Mouse (Mus musculus): ENCODE results near the gene Ppp4r1.

- TF ChIP-seq POLR2A (IDR thresholded peaks at IDR 0.05; ENCODE audit: borderline replicate concordance, control insufficient read depth, low read depth, low read length): no peak
- TF ChIP-seq CTCF (IDR thresholded peaks at IDR 0.05; ENCODE audit: control insufficient read depth, insufficient read depth, low read length): no peak
These were observed 25.2 kb upstream of the Ppp4r1 start for GRCm38 (mm10) chr17:65757150-65757549.

Data from bone marrow, adult 2 months (tissue).